Mouse (Mus musculus) regulatory T cell (primary cell): Measurements from ENCODE around the gene Nrd1.

Source experiments
- in situ Hi-C: fragments of 300-600 bp; cut with MboI, MseI; formaldehyde crosslinking; loops from one replicate; pipeline ENCODE4 v1.15.1; 2025; ENCODE audit warnings: high pct_unique_total_duplicates

The Nrd1 gene

GRCm38 (mm10) chr4:109092344-109092743 is 91.9 kb downstream of the Nrd1 start:
- in situ Hi-C loops, result loop anchor here (5.0 kb wide), 1 partner anchor 60 kb away; no protein-coding TSS in a partner anchor

GRCm38 (mm10) chr4:109094269-109094668 is 93.8 kb downstream of the Nrd1 start:
- in situ Hi-C loops, result loop anchor here (5.0 kb wide), 1 partner anchor 58 kb away; no protein-coding TSS in a partner anchor

GRCm38 (mm10) chr4:109098861-109099260 is 98.4 kb downstream of the Nrd1 start:
- in situ Hi-C loops, result no loop called here

DNA sequence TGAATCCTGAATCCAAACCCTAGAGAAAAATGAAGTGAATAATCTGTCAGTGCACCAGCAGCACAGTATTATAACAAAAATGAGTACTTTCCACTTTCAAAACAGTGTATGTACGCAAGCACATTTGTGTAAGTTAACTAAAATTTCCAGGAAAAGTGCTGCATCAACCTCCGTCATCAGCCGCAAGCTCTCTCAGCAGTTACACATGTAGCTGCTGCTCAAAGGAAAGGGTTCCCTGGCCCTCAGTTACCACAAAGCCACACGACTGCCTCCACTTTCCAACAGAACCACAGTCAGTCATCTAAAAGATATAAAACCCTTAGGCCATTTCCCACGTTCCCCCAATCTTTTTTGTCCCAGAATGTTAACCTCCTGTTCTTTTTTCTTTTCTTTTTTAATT is 102.1 kb downstream of the Nrd1 start:
- in situ Hi-C loops, result no loop called here

- in situ Hi-C loops, result no loop called here
Observed at GRCm38 (mm10) chr4:109103145-109103883, 102.9 kb downstream of the Nrd1 start.

DNA sequence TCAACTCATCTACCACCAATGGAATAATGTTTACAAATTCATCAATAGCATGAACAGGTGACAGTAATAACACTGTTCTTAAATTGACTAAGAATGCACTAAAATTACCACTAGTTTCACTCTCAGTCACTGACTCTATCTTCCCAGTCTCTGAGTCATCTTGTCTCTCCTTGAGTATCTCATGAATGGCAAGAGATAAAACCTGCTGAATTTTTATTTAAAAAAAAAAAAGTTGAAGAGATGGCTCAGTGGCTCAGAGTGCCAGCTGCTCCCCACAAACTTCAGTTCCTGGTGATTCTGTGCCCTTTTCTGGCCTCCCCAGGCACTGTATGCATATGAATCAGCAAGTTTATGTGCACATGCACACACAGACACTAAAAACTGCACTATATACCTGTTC is 104.8 kb downstream of the Nrd1 start:
- in situ Hi-C loops, result no loop called here

DNA sequence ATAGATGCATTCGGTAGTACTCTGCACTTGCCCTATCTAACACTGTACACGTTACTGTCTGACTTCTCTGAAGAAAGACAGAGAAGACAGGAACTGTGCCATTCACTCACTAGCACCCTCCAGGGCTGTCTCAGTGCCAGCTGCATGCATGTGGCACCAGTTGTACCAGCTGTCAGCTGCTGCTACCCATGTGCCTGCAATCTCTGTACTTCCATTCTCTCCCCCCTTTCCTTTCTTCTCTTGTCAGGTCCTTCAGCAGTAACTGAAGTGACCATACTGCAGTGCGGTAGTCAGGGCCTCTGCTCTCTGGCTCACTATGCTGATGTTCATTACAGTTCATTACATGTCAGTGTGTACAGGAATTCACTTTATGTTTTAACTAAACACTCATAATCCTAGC is 105.6 kb downstream of the Nrd1 start:
- in situ Hi-C loops, result no loop called here

- in situ Hi-C loops, result no loop called here
Observed at GRCm38 (mm10) chr4:109106594-109106993, 106.1 kb downstream of the Nrd1 start.

GRCm38 (mm10) chr4:109109012-109109411 is 108.6 kb downstream of the Nrd1 start:
- in situ Hi-C loops, result no loop called here

DNA sequence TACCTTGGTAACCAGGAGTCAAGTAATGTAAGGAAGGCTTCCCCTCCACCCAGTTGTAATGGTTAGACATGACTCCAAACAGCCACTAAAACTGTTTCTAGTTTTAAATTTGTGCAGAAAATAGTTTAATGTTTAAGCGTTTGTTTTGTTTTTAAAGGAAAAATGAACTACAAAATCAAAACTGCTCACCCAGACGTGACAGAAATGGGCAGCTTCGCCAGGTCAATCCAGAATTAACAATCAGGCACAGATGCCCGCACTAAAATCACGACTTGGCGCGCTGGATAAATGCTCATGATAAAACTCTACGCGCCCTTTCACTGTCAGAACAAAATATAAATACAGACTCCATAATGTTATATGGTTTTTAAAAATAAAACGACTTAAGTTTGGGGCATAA is 109.2 kb downstream of the Nrd1 start:
- in situ Hi-C loops, result no loop called here

- in situ Hi-C loops, result no loop called here
Observed at GRCm38 (mm10) chr4:109110978-109111377, 110.5 kb downstream of the Nrd1 start.
